Mouse (Mus musculus): ENCODE measurements around the gene Gsk3a.
A peak's percentile ranks its signal among the peaks of the same experiment; 100 is the strongest.
"Not testable (repeated sequence)": the region's sequence is repeated elsewhere in the genome, so short reads cannot be mapped to it uniquely, and the experiment has no call there.

Gsk3a gene

DNA sequence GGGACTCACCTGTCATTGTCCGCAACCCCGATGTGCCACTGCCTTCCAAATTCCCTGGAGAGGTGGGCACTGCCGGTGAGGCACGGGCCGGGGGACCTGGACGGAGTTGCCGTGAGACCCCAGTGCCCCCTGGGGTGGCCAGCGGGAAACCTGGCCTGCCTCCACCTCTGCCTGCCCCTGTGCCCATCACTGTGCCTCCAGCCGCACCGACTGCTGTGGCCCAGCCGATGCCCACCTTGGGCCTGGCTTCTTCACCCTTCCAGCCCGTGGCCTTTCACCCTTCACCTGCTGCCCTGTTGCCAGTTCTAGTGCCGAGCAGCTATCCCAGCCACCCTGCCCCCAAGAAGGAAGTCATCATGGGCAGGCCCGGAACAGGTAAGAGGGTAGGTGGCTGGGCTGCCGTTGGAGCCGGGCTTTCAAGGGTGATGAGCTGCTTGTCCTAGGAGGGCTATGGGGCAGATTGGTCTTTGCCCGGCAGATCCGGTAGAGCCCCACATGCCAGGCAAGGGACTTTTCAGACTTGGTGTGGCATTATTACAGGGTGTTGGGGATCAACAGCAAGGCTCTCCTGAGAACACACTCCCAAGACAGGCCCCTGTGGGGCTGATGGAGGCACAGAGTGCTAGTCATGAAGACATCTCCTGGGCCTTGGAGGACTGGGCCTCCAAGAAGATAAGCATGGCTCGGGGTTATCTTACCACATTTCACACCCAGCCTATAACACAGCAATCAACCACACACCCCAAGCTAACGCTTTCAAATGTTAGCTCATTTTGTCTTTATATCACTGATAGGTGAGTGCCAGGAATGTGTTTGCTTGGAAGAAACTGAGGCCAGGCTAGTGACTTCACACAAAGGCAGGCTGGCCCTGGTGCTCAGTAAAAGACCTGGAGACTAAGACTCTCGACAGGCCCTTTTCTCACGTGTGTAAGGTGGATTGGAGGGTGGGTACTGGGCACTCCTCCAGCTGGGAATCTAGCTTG, 35.9 kb upstream of the Gsk3a start:
- no peak for ATAC-seq (ENCODE audit: low TSS enrichment)

DNA sequence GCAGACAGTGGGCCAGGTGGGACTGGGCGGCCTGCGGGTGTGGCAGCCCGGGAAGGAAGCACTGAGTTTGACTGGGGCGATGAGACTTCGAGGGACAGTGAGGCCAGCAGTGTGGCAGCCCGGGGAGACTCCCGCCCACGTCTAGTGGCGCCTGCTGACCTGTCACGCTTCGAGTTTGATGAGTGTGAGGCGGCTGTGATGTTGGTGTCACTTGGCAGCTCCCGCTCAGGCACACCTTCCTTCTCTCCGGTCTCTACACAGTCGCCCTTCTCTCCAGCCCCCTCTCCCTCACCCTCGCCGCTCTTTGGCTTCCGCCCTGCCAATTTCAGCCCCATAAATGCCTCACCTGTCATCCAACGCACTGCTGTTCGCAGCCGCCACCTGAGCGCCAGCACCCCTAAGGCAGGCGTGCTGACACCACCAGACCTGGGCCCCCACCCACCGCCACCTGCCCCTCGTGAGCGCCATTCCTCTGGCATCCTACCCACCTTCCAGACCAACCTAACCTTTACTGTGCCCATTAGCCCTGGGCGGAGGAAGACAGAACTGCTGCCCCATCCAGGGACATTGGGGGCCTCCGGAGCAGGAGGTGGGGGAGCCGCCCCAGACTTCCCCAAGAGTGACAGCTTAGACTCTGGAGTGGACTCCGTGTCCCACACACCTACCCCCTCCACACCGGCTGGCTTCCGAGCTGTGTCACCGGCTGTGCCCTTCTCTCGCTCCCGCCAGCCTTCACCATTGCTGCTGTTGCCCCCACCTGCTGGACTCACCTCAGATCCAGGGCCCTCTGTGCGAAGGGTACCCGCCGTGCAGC, 35.0 kb upstream of the Gsk3a start:
- no peak for ATAC-seq (ENCODE audit: low TSS enrichment)

DNA sequence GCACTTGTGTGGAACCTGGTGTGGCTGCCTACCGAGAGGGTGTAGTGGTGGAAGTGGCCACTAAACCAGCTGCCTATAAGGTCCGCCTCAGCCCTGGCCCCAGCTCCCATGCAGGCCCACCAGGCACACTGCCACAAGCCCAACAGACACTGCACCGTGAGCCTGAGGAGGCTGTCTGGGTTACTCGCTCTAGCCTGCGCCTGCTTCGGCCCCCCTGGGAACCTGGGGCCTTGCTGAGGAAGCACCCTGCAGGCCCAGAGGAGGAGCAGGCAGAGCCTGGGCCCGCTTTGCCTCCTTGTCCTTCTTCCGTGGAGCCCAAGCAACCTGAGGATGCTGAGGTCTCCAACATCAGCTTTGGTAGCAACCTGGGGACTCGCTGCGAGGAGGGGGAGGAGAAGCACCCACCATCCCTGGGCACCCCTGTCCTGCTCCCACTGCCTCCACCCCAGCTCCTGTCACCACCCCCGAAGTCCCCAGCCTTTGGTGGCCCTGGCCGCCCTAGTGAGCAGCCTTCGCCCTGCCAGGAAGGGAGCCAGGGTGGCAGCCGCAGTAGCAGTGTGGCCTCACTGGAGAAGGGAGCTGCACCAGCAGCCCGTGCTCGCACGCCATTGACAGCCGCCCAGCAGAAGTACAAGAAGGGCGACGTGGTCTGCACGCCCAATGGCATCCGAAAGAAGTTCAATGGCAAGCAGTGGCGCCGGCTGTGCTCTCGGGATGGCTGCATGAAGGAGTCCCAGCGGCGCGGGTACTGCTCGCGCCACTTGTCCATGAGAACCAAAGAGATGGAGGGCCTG, 34.2 kb upstream of the Gsk3a start:
- ATAC-seq (ENCODE audit: low TSS enrichment): no peak

DNA sequence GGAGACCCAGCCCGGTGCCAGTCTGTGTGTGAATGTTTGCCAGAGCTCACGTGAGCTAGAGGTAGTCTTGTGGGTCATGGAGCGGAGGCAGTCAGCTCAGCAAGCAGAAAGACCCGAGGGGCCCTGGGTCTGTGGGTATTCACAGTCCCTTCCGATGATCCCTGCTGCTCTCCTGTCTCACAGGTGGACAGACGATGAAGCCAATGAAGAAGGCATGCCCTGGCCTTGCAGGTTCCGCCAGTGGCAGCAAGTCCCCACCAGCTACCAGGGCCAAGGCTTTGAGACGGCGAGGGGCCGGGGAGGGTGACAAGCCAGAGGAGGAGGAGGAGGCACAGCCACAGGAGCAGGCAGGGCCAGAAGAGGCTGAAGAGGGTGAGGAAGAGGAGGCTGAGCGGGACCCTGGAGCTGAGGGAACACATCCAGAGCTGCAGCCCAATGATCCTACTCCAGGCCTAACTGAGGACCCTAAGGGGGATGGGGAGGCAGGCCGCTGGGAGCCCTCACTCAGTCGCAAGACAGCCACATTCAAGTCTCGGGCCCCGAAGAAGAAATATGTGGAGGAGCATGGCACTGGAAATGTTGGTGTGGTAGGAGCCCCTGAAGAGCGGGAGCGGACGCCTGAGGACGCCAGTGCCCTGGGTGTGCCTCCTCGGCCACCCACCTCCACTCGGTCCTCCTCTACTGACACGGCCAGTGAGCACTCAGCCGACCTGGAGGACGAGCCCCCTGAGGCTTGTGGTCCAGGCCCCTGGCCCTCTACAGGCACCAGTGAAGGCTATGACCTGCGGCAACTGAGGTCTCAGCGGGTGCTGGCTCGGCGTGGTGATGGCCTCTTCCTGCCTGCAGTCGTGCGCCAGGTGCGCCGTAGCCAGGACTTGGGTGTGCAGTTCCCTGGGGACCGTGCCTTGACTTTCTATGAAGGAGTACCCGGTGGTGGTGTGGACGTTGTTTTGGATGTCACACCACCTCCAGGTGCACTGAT, 33.3 kb upstream of the Gsk3a start:
- no peak for ATAC-seq (ENCODE audit: low TSS enrichment)

DNA sequence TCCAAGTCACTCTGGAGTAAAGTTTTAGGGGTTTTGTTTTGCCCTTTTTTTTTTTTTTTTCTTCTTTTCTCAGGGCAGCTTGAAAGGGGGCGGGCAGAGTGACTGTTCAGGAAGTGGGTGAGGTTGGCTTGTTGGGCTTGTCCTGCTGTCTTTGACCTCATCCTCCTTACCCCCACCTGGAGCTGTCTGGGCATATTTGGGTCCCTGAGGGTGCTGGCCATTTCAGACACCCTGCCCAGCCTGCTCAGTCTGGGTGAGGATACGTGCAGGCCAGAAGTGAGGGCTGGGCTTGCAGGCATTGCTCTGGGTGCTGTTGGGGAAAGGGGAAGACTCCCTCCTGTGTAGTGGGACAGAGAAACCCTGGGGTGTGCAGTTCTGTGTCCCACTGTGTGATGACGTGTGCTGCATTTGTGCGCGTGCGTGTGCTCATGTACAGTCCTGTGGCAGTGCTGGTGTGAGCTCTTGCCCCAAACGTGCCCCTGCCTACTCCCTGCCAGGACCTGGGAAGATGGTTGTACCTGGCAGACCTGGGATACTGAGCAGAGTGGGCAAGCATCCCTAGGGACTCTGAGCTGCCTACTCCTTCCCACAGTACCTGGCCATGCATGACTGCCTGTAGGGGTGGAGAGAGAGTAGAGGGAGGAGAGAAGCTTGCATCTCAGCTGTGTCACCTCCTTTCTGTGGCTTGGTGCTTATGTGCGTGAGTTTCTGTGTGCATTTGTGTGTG, 32.1 kb upstream of the Gsk3a start:
- ATAC-seq (ENCODE audit: low TSS enrichment): no peak

DNA sequence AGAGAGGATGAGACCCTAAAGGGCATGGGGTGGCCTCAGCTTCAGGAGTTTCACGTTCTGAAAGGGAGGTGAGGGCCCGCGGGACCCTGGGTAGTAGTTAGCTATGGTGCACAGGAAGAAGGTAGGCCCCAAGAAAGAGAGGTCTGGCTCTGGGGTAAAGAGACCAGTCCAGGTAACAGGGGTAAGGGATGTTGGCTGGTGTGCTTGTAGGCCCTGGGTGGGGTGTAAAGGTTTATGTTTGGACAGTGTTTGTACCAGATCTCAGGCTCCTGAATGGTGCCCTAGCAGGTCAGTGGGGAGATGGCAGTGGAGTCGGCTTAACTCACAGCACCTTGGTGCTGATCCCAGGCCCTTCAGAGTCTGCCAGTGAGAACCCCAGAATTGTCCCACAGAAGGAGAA, 31.4 kb upstream of the Gsk3a start:
- no peak for ATAC-seq (ENCODE audit: low TSS enrichment)

DNA sequence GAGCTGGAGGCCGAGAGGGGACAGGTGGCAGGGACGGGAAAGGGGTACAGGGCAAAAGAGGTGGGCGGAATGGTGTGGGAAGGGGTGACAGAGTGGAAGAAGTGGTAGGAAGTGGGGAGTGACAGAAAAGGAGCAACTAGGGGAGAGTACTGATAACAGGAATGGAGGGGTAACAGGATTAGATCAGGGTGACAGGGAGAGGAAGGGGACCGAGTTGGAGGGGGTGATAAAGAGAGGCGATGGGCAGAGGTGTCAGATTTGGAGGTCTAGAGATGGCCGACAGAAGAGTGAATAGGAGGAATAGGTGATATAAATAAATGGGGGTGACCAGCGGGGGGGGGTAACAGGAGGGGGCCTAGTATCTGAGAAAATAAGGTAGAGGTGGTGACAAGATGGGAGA, 30.9 kb upstream of the Gsk3a start:
- no peak for ATAC-seq (ENCODE audit: low TSS enrichment)

DNA sequence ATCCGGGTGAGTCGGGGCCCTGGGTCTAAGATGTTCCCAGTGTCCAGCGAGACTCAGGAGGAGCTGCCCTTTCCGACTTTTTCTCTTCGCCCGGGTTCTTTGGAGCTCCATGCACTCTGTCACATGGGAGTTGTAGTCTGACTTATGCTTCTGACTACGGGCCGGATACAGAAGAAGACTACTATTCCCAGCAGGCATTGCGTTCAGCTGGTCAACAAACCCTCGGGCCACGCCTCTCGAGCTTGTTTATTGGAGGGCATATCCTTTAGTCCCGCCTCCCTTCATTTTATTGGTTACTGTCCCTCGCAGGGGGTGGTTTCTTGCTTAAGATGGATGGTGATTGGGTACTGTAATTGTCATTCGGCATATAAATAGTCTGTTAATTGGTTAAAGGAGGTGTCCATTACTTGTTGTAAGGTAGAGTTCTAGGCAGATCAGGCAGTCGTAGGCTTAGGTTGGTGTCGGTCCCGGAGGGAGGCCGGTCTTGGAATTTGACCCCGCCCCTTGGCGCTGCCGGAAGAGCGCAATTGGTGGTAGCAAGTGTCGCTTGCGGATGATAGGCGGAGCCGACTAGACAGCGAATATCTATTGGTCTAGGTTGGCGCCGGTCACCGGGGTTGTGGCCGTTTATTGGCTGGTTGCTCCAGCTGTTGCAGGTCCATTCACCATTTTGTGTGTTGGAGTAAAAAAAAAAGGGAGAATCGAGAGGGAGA, 30.3 kb upstream of the Gsk3a start:
- ATAC-seq (ENCODE audit: low TSS enrichment): peak; percentile 83

DNA sequence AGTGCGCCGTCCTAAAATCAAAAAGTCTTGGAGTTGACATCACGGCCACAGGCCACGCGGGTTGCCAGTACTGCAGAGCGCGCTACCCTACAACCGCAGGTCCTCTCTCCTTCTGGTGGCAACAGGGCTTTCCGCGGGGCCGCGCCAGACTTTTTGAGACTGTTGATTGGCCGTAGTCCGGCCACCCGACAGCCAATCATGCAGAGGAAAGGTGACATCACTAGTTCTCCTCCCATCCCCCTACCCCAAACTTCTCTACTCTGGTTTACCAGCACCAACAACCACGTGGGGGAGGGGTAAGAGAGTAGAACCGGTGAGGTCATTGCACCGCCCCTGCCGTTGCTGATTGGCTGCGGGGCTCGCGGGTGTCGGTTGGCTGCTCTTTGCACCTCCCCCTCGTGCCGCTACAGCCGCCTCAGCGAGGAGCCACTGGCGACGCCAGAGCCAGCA, 29.7 kb upstream of the Gsk3a start, which contains the start of gene Cic:
Gene Cic (plus strand): TSS at position 404 of the 450 bp plus-strand sequence.
- ATAC-seq (ENCODE audit: low TSS enrichment): peak; percentile 70

DNA sequence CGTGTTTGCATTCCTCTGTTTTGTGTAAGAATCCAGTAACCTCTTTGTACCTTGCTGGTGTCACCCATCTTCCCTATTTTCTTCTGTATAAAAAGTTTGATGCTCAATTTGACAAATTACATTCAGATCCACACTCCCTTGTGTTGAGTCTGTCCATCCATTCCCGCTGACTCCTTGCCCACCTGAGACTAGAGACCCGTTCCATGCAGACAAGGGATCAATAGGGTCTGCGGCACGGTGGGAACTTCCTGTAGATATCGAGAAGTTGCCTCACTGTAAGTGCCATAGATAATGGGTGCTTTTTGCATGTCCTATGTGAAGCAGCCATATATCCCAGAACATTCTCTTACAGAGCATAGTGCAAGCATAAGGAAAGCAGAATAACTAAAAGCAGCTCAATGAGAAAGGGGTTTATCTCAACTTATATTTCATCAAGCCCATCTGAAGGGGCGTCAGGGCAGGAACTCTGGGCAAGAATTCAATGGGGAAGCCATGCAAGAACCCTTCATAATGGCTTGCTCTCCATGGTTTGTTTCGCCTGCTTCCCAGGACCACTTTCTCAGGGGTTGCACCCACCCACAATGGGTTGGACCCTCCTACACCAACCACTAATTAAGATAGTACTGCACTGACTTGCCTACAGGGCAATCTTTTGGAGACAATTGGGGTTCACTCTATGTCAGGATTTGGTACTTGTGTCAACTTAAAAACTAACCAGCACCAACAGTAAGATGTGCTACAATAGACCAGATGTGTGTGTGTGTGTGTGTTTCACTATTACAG, 28.7 kb upstream of the Gsk3a start:
- no peak for ATAC-seq (ENCODE audit: low TSS enrichment)

DNA sequence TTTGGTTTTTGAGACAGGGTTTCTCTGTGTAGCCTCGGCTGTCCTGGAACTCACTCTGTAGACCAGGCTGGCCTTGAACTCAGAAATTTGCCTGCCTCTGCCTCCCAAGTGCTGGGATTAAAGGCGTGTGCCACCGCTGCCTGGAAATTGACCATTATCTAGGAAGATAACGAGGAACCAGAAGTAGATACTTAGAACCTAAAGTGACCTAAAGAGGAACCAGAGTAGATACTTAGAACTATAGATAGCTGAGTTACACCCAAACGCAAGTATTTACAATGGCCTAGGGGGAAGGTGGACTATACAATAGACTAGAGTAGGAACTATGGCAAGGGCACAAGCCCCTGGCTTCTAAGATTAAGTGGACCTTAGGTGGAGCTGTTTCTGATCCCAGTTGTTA, 28.1 kb upstream of the Gsk3a start:
- not testable (repeated sequence) for ATAC-seq (ENCODE audit: low TSS enrichment)

DNA sequence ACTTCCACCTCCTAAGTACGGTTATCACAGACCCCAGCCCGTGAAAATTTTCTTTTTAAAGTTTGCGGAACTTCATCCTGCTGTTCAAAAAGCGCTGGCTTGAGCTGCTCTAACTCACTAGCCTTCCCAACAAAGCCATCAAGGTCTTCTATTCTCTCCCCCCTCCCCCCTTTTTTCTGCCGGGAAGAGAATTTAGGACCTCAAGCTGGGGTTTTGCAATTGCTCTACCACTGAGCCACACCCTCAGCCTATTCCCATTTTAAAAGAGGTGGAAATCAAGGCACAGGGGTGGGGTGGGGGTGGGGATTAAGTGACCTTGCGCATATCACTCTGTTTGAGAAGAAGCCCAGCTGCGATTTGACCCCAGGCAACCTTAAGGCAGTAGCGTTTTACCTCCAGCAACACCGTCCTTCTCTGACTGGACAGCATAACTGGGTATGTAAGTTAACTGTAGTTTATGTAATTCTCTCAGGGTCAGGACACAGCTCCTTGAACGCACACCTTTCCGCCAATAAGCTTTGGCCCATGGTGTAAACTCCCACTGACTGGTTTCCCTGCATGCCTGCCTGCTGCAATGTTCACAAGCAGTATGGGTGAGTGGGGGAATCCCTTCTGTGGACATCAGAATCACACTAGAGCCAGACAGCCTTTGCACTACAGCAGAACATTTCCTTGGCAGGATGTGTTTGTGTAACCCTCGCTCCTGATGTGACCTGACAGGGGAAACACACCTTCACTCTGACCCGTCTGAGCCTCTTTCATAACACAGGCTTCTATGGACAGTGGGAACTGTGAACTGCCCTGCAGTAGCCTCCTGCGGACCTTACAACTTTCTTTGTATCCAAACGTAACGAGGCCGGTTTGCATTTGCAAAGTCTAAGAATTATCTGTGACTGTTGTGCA, 26.6 kb upstream of the Gsk3a start:
- no peak for ATAC-seq (ENCODE audit: low TSS enrichment)

DNA sequence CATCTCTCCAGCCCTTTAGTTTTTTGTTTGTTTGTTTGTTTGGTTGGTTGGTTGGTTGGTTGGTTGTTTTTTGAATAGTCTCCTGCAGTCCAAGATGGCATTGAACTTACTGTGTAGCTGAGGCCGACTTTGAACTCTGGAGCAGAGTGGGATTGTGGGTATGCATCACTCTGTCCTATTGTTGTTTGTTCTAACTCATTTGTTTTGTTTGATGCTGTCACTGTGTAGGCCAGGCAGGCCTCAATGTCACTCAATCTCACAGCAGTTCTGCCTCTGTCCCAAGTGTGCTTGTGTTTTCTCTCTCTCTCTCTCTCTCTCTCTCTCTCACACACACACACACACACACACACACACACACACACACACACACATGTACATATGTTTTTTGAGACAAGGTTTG, 24.2 kb upstream of the Gsk3a start:
- no peak for ATAC-seq (ENCODE audit: low TSS enrichment)

DNA sequence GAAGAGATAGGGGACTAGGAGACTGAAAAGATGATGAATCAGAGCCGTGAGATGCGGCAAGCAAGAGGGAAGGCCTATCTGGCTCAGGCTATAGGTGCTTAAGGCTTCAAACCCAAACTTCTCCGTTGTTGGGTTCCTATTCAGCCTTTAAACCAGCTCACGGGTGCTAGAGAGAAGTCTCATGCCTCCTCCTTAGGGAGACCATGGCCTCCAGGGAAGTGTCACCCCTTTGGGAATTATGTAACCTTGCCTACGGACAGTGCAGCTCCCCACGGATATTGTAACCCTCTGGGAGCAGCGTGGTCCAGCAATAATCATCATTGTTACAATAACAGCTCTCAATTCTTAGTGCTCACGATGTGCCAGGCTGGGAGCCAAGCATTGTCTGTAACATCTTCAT, 14.2 kb upstream of the Gsk3a start:
- ATAC-seq (ENCODE audit: low TSS enrichment): no peak

DNA sequence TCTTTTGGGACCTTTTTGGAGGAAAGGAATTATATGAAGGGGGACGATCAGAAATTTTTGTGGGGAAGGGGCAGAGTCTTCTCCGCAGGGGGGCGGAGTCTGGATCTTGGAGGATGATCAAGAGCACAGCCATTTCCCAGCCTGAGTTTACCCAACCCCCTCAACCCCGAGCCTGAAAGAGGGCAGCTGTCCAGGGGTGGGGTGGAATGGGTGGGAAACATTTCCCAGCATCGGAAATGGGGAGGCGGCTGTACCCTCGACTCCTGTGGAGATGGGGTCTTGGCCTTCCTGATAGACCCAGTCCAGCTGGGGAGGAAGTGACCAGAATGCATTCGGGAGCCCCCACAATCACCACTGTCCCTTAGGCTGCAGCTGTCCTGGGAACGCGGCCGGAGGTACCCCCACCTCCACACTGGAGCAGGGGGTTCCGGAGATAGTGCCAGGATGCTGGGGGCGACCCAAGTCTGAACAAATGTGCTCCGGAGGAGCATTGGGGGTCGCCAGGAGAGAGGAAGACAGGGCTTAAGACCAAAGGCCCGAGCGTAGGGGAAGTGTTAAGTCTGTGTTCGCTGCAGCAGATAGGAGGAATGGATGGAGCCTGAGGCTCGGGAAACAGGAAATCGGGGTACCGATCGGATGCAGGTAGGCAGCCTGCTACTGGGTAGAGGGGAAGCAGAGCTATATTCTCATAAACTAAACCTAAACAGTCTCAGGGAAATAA, 13.6 kb upstream of the Gsk3a start:
- no peak for ATAC-seq (ENCODE audit: low TSS enrichment)

DNA sequence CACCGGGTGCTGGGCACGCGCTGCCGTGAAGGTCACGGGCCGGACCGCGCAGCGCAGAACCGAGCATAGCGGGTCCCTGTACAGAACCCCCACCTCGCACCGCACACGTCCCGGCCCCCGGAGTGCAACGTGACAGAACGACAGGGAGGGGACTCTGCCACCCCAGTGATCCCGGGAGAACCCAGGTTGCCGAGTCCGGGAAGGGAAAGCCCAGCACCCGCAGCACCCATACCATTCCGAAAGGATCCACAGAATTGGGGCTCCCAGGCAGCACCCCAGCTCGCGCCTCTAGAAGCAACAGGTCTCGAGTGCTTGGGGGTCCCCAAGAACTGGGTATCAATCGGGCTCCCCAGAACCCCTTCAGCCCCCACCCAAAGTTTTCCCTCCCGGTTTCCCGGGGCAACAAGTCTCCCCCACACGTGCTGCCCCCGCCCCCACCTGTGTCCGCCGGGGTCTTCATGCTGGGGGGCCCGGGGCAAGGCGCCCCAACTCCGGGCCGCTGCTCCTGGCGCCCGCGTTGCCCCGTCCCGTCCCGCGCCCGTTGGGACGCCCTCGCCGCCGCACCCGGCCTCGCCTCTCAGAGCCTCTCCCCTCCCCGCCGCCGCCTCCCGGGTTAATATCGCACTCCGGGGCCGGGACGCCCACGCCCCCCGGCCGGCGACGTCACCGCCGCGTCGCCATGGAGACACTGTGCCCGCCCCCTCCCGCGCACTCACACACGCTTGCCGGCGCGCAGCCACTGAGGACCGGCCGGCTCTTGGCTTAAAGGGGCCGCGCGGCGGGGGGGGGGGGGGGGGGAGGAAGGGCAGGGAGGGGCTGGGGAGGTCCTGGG, 12.7 kb upstream of the Gsk3a start, which contains the start of gene Erf:
Gene Erf (minus strand): TSS at position 621 of the 832 bp plus-strand sequence.
- ATAC-seq (ENCODE audit: low TSS enrichment): peak; percentile 44
